Mouse (Mus musculus) ES-E14 (cell line): ENCODE data around the gene Plet1. TPM values are rescaled to one million over a fixed set of nuclear protein-coding genes. Genes with fewer than 3 reads are reported as not detected.

Source experiments
- DNase-seq: peaks from one replicate; pipeline ENCODE4 v3.0.0-alpha.2; 2013; ENCODE audit warnings: low read depth, low spot score
- H3K27ac ChIP-seq: 2 replicates; pipeline ENCODE4 v1.5.1; 2012; ENCODE audit warnings: low read depth, mild to moderate bottlenecking, low read length, moderate library complexity, mixed read lengths; ENCODE audit not compliant: poor library complexity, insufficient read depth, severe bottlenecking
- H3K36me3 ChIP-seq: 2 replicates; pipeline ENCODE4 v1.6.1; 2012; ENCODE audit warnings: mild to moderate bottlenecking, low read length, moderate library complexity, mixed read lengths; ENCODE audit not compliant: control insufficient read depth, poor library complexity, insufficient read depth, severe bottlenecking
- H3K4me1 ChIP-seq, 2 experiments: fragments of 150-350 bp in 1 of 2; sonication (generic) in 1 of 2; 2 replicates each; pipeline ENCODE4 v1.6.1; 2012; ENCODE audit warnings: low read length in 2 of 2, mild to moderate bottlenecking in 1 of 2, mixed read lengths in 1 of 2; ENCODE audit not compliant: control insufficient read depth in 2 of 2, insufficient read depth in 2 of 2, poor library complexity in 1 of 2
- H3K4me3 ChIP-seq, 2 experiments: fragments of 150-350 bp in 1 of 2; sonication (generic) in 1 of 2; 2 replicates each; pipeline ENCODE4 v1.5.1; 2012; ENCODE audit warnings: low read length in 2 of 2, low read depth in 1 of 2, mild to moderate bottlenecking in 1 of 2, mixed read lengths in 1 of 2; ENCODE audit not compliant: insufficient read depth in 1 of 2, poor library complexity in 1 of 2, severe bottlenecking in 1 of 2
- H3K9ac ChIP-seq: 2 replicates; pipeline ENCODE4 v1.6.1; 2012; ENCODE audit warnings: low read depth, mild to moderate bottlenecking, low read length, mixed read lengths; ENCODE audit not compliant: poor library complexity, insufficient read depth, severe bottlenecking
- H3K9me3 ChIP-seq: fragments of 150-350 bp; sonication (generic); 2 replicates; pipeline ENCODE4 v1.6.1; 2012; ENCODE audit warnings: low read depth, mild to moderate bottlenecking, low read length; ENCODE audit not compliant: control insufficient read depth, insufficient read depth
- CHD2 ChIP-seq: IDR thresholded peaks from 2 replicates; pipeline ENCODE4 v1.6.1; 2014; ENCODE audit warnings: mild to moderate bottlenecking, low read depth, low read length, inconsistent platforms
- HCFC1 ChIP-seq: IDR thresholded peaks from 2 replicates; pipeline ENCODE4 v1.6.1; 2012; ENCODE audit warnings: low read length, inconsistent platforms, borderline replicate concordance; ENCODE audit not compliant: insufficient read depth
- MAFK ChIP-seq: IDR thresholded peaks from 2 replicates; pipeline ENCODE4 v1.6.1; 2014; ENCODE audit warnings: mild to moderate bottlenecking, low read depth, low read length, inconsistent platforms; ENCODE audit not compliant: insufficient read depth
- ZC3H11A ChIP-seq: IDR thresholded peaks from 2 replicates; pipeline ENCODE4 v1.6.1; 2012; ENCODE audit warnings: low read depth, mild to moderate bottlenecking, inconsistent platforms, low read length, borderline replicate concordance
- ZNF384 ChIP-seq: IDR thresholded peaks from 2 replicates; pipeline ENCODE4 v1.6.1; 2012; ENCODE audit warnings: low read depth, low read length, inconsistent platforms
- in situ Hi-C, 2 experiments: fragments of 600-800 bp; cut with MboI; formaldehyde crosslinking; loops; one replicate each; pipeline ENCODE4 v1.15.1; 2025; ENCODE audit warnings: low sequenced_read_pairs in 2 of 2, inconsistent platforms in 1 of 2; ENCODE audit not compliant: unreplicated experiment in 2 of 2
- total RNA-seq: library from RNA; depleted of rRNA; stranded (reverse); fragments of 300-350 nt; gene quantifications from 2 replicates; pipeline ENCODE4 v1.2.3, GENCODE M21; 2012

Gene Plet1
- total RNA-seq, 1 experiment = 9.4 TPM

DNA sequence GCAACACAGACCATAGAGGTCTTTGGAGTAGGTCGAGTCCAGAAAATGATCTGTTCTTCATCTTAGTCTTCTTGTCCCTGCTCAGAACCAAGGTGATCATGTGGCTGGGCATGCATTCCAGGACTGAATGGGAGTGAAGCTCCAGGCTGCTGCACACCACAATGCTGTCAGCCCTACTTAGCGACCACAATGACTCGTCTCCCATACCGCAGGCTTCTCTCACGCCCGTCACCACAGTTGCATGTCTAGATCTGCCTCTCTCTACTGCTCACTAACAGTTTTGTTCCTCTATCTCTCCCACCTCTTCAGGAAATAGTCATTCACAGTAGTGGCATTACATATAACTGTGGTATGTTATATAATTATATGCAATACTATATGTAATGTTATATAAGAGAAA, 26.4 kb downstream of the Plet1 start:
- DNase-seq = no peak
- H3K9me3 ChIP-seq = no peaks in the 10 kb centered on the region
- H3K36me3 ChIP-seq = no peaks in the 10 kb centered on the region
- H3K27ac ChIP-seq = no peak overlapping the region
- H3K9ac ChIP-seq = no peak overlapping the region
- 0 out of 4 replicates have a peak, but pooled peaks cover 0 to 4% of the 10 kb centered on the region in 2 experiments for H3K4me1 ChIP-seq
- TF ChIP-seq ZC3H11A (no peak), CHD2 (no peak)
- H3K4me3 ChIP-seq = no peak overlapping the region
- in situ Hi-C loops = loop anchor here in 1 of 2 experiments (10.0 kb wide), 1 partner anchor 1026 kb away; no protein-coding TSS in a partner anchor

DNA sequence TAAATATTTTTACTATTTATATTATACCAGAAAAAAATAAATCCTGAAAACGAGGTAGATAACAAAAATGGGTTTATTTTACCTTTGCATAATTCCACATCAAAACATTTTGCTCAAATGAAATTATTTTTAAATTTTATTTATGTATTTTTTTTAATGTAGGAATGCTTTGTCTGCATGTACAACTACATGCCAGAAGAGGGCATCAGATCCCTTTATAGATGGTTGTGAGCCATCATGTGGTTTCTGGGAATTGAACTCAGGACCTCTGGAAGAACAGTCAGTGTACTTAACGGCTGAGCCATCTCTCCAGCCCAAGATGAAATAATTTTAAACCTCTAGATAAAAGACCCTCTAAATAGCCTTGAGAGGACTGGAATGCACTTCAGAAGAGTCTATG, 27.2 kb downstream of the Plet1 start:
- no peak overlapping the region for H3K27ac ChIP-seq
- no peak for TF ChIP-seq ZC3H11A
- no peak for TF ChIP-seq HCFC1
- no peak for TF ChIP-seq ZNF384
- TF ChIP-seq CHD2 = no peak
- TF ChIP-seq MAFK = no peak
- 0 out of 4 replicates have a peak, but pooled peaks cover 0 to 4% of the 10 kb centered on the region in 2 experiments for H3K4me1 ChIP-seq
- no peaks in the 10 kb centered on the region for H3K9me3 ChIP-seq
- no peaks in the 10 kb centered on the region for H3K36me3 ChIP-seq
- H3K9ac ChIP-seq = no peak overlapping the region
- in situ Hi-C loops = loop anchor here in 1 of 2 experiments (10.0 kb wide), 1 partner anchor 1027 kb away; no protein-coding TSS in a partner anchor
- no peak for DNase-seq
- no peak overlapping the region for H3K4me3 ChIP-seq

DNA sequence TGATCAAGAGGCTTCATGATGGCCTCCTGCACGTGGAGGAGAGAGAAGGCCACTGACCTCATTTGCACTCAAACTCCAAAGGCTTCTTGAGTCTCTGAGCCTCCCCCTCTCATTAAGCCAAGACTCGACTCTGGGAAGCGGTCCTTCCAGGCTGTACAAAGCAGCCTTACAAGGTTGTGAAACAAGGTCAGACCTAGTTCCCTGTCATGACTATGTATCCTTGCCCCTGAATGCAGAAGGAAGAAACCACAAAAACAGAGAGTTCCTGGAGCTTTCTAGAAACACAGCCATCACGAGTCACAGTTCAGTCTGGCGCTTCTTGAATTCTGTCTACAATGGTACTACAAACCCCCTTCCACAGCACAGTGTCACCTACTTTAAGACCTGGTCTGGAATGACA, 28.2 kb downstream of the Plet1 start:
- Histone ChIP-seq H3K4me1 (no peaks in the 10 kb centered on the region), H3K4me3 (no peak overlapping the region), H3K9ac (no peak overlapping the region), H3K36me3 (no peaks in the 10 kb centered on the region), H3K27ac (no peak overlapping the region), H3K9me3 (no peaks in the 10 kb centered on the region)
- no peak for DNase-seq
- in situ Hi-C loops = loop anchor here in 1 of 2 experiments (10.0 kb wide), 1 partner anchor 1028 kb away; no protein-coding TSS in a partner anchor
- TF ChIP-seq ZNF384 = no peak
- no peak for TF ChIP-seq ZC3H11A
- TF ChIP-seq MAFK = no peak
- no peak for TF ChIP-seq HCFC1
- no peak for TF ChIP-seq CHD2

DNA sequence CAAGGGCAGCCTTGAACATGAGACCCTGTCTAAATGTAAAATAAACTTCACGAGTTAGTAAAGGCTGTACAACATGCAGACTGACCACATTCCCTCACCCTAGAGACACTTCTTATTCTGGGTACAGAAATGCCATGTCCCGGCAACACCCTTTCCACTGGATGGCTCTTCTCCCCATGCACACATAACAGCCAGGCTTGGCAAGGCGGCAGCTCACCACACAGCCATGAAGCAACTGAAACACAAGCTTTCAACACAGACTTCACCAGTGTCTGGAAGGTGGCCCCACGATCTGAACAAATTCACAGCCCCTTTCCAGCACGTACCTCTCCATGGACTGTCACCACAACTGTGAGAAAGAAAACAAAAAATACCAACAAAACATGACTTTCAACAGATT, 30.6 kb downstream of the Plet1 start:
- Histone ChIP-seq H3K27ac (no peak overlapping the region), H3K4me3 (no peak overlapping the region), H3K36me3 (no peaks in the 10 kb centered on the region), H3K4me1 (no peaks in the 10 kb centered on the region), H3K9ac (no peak overlapping the region), H3K9me3 (no peaks in the 10 kb centered on the region)
- DNase-seq = no peak
- no peak for TF ChIP-seq HCFC1
- TF ChIP-seq ZC3H11A = no peak
- TF ChIP-seq CHD2 = no peak
- TF ChIP-seq MAFK = no peak
- no peak for TF ChIP-seq ZNF384
- in situ Hi-C loops = loop anchor here in 1 of 2 experiments (5.0 to 10.0 kb wide), 2 partner anchors 68 to 1030 kb away; no protein-coding TSS in a partner anchor

DNA sequence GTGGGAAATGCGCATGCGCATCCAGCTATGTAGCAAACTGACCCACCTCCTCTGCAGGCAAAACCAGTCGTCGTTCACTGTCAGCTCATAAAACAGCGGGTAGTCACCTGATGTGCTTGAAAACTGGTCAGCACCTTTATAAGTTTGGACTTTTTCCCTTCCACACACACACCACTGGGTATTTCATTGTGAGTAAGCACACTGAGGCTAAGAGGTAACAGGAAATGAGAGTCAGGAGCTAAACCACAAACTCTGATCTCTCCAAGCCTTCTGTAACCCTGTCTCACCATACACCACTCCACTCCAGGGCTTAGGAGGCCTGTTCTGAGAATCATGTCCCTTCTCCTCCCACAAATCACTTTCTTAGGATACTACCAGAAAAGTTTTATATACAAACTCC, 31.3 kb downstream of the Plet1 start:
- DNase-seq = no peak
- Histone ChIP-seq H3K9me3 (no peaks in the 10 kb centered on the region), H3K9ac (no peak overlapping the region), H3K4me1 (no peaks in the 10 kb centered on the region), H3K36me3 (no peaks in the 10 kb centered on the region), H3K4me3 (no peak overlapping the region), H3K27ac (no peak overlapping the region)
- in situ Hi-C loops = loop anchor here in 1 of 2 experiments (5.0 to 10.0 kb wide), 2 partner anchors 68 to 1031 kb away; no protein-coding TSS in a partner anchor
- no peak for TF ChIP-seq ZC3H11A
- TF ChIP-seq CHD2 = no peak
- no peak for TF ChIP-seq HCFC1
- TF ChIP-seq ZNF384 = no peak
- no peak for TF ChIP-seq MAFK
